Mouse (Mus musculus): ENCODE measurements around the gene Emc10.

Gene Emc10

DNA sequence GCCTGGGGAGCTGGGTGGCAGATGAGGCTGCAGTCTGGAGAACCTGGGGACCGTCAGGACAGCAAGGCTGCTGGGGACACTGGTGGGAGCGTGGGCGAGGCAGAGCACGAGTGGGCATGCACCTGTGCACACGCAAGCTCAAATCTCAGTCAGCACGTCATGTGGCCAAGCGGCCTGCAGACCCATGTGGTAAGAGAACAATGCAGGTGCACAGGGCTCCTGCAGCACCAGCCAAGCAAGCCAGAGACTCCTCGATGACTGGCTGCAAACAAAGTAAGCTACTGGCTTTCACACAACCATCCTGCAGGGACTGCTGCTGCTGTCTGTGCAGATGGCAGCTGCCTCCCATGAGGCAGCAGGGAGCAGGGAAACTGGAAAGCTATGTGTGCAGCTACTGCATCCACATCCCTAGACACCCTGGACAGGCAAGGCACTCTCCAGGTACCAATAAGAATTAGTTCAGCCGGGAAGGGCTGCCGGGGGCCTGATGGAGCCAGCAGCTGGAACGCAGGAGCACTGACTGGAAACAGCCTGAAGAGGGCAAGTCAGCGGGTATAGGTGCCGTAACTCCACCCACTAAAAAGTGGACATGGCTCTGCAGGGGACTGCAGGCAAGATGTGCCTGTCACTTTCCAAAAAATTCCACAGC lies 9.3 kb downstream of the Emc10 start:
- CTCF ChIA-PET, result no interaction called here

DNA sequence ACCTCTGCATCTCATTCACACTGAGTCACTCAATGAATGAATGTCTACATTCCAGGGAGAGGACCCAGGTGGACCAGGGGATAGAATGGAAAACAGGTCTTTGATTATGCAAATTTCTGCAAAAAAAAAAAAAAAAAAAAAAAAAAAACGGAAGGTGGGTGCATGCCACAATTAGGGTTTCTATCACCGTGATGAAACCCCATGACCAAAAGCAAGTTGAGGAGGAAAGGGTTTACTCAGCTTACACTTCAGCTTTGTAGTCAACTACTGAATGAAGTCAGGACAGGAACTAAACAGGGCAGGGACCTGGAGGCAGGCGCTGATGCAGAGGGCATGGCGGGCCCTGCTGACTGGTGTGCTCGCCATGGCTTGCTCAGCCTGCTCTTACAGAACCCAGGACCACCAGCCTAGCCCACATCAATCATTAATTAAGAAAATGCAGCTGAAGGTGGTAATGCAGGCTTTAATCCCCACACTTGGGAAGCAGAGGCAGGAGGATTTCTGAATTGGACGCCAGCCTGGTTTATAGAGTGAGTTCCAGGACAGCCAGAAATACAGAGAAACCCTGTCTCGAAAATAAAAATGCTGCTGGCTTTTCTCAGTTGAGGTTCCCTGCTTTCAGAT lies 10.6 kb downstream of the Emc10 start:
- CTCF ChIA-PET, result no interaction called here

- CTCF ChIA-PET, result interaction anchor here (0.6 to 0.7 kb wide), 3 partner anchors 89 to 226 kb away, joined by 3 to 6 read pairs (median 5); partner anchors contain the start of gene 1700008O03Rik
Observed at GRCm38 (mm10) chr7:44484841-44485571, 11.3 kb downstream of the Emc10 start.

GRCm38 (mm10) chr7:44484109-44484508 lies 12.2 kb downstream of the Emc10 start:
- CTCF ChIA-PET, result interaction anchor here (0.8 kb wide), 1 partner anchor 1457 kb away, joined by 15 read pairs; no protein-coding TSS in a partner anchor

DNA sequence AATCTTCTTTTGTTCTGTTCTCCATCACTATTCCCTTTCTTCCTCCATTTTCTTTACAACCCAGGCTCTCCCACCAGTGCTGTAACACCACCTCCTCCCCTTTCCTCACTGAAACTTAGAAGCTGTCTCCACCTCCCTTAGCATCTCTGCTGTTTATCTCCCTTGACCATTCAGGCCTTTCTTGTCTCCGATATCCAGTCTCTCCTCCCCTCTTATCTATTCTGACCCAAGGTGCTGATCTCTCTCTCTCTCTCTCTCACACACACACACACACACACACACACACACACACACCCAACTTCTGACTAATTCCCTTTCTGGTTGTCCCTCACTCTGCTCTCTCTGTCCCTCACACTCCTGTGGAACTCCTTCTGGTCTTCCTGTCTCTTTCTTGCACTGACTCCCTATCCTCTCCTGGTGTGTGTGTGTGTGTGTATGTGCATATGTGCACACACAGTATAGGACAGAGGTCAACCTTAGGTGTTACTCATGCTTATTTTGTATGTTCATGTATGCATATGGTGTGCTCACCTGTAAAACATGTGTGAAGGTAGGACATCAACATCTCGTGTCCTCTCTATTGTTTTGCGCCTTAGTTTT lies 13.4 kb downstream of the Emc10 start:
- CTCF ChIA-PET, result no interaction called here

DNA sequence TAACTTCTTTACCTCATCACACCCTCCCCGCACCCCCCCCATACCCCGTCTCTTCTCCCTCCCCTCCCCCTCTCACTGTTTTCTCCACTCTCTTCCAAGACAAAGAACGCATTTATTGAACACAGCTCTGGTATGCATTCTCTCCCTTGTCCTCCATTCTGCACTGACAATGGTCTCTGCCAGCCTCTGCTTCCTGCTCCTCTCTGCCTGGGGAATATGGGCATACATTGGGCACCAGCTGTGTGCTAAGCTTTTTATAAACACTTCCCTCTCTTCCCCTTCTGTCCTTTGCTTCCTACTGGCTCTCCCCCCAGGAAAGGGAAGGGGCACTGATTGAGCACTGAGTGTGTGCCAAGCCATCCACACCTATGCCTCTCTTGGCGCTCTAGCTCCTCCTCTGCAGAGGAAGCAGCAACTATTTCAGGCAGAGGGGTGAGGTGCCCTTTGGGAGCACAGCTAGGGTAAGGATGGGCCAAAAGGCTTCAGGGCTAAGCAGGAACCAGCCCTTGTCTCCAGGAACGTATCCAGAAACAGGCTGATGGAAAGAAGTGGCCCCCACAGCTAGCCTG lies 21.2 kb downstream of the Emc10 start:
- CTCF ChIA-PET, result interaction anchor here (0.6 to 0.9 kb wide), 2 partner anchors 24 to 45 kb away, joined by 7 to 11 read pairs; no protein-coding TSS in a partner anchor

GRCm38 (mm10) chr7:44474419-44474818 lies 21.9 kb downstream of the Emc10 start:
- CTCF ChIA-PET, result interaction anchor here (0.6 to 0.9 kb wide), 2 partner anchors 23 to 44 kb away, joined by 7 to 11 read pairs; no protein-coding TSS in a partner anchor

DNA sequence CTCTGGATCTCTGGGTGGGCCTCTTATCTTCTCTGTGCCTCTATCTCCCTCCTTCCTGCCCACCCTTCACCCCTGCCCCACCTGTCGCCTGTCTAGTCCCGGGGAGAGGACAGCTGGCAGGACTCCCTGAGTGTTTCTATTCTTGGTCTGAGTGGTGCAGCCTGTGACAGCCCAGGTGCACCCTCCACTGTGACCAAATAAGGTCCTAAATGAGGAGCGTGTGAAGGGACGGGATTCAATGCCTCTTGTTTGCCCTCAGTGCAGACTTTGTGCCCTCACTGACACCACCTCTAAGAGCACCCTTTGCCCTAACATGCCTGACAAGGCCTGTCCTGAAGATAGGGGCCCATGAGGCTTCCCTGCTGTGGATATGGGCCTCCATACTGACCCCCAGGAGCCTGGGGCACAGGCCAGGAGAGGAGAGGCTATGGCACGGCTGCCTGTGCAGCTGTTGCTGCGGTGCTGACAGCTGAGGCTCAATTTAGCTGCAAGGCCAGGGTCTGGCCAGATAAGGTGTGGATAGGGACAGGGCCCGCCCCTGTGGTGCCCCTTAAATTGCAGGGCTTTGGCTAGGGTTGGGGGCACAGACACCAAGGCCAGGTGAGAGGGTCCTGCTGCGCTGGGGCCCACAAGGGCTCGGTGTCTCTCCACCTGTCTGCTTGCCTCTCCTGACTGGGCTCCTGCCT lies 23.2 kb downstream of the Emc10 start:
- CTCF ChIA-PET, result interaction anchor here (0.6 kb wide), 1 partner anchor 36 kb away, joined by 3 read pairs; no protein-coding TSS in a partner anchor

- CTCF ChIA-PET, result interaction anchor here (0.6 kb wide), 1 partner anchor 35 kb away, joined by 3 read pairs; no protein-coding TSS in a partner anchor
Observed at GRCm38 (mm10) chr7:44472558-44472885, 23.8 kb downstream of the Emc10 start.

DNA sequence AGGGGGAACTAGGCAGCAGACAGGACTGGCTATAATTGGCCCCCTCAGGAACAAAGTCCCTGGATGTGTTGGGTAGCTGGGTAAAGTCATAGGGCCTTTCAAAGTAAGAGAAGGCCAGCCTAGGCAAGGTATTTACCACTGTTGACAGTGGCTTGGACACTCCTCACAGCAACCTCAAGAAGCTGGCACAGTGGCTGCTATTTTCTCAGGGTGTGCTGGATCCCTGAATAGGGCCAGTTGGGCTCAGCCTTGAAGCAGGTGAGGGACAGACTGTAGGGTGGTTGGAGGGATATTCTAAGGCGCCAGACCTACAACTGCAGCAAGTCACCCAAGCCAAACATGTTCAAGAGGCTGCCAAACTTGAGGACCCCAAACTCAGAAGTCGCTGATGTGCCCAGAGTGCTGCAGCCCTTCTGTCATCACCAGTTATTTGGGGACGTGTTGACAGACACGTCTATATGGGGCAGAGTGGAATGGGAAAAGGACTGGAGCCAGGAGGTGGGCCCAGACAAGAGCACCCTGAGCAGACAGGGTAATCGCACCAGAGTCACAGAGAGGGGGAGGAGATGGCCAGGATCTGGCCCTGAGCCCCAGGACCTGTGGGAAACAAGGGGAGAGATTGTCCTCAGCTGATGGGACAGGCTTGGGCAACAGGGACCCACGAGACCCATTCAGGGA lies 24.3 kb downstream of the Emc10 start:
- CTCF ChIA-PET, result interaction anchor here (0.6 kb wide), 3 partner anchors 35 to 53 kb away, joined by 3 to 4 read pairs (median 3); no protein-coding TSS in a partner anchor

DNA sequence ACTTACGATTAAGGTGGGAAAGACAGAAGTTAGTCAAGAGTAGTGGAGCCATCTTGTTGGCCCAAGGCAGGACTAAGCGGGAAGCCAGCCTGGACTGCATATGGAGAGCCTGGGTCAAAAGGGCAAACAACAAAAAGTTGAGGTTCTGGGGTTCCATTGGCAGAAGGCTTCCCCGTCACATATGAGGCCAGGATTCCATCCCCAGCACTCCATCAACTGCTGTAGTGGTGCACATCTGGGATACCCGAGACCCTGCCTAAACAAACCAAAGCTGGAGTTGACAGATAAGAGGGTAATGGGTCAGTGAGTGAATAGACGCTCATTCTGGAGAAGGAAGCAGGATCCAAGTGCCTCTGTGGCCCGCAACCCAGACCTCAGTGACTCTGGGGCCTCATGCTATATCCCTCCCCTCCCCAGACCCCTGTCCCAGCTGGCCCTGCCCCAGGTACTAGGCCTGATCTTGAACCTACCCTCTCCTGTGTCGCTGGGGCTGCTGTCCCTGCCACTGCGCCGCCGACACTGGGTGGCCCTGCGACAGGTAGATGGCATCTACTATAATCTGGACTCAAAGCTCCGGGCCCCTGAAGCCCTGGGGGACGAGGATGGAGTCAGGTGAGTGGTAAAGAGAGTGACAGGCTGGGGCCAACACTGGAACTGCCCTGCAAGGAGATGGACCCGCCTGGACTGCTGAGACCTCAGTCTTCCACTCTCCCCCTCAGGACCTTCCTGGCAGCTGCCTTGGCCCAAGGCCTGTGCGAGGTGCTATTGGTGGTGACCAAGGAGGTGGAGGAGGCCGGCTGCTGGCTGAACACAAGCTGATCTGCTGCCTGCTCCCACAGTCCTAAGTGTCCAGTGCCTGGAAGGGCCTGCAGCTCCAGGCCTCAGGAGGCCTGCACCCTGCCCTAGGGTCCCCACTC lies 25.4 kb downstream of the Emc10 start:
- CTCF ChIA-PET, result no interaction called here

GRCm38 (mm10) chr7:44469677-44470675 lies 26.4 kb downstream of the Emc10 start:
- CTCF ChIA-PET, result no interaction called here

DNA sequence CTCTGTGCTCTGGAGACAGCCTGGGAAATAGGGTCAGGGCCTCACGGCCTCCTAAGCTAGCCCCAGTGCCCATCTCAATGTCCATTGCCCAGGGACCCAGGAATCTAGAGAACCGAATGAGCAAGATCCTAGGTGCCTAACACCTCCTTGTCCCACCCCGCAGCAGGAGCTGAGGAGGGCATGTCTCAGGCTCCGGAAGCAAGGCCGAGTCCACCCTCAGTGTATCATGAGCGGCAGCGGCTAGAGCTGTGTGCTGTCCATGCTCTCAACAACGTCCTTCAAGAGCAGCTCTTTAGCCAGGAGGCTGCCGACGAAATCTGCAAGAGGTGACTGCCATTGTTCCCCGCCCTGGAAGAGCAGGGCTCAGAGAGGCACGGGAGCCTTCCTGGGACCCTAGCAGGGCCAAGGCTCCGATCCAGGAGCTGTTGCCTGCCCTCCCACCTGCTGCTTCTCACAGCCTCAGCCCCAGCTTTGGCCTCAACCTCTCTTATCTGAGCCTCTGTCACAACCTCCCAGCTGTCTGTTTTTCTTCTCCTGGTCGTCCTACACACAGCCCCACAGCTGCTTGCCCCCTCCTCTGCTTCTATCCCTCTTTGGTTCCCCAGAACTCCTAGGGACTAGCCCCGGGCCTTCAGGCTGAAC lies 27.6 kb downstream of the Emc10 start:
- CTCF ChIA-PET, result no interaction called here

DNA sequence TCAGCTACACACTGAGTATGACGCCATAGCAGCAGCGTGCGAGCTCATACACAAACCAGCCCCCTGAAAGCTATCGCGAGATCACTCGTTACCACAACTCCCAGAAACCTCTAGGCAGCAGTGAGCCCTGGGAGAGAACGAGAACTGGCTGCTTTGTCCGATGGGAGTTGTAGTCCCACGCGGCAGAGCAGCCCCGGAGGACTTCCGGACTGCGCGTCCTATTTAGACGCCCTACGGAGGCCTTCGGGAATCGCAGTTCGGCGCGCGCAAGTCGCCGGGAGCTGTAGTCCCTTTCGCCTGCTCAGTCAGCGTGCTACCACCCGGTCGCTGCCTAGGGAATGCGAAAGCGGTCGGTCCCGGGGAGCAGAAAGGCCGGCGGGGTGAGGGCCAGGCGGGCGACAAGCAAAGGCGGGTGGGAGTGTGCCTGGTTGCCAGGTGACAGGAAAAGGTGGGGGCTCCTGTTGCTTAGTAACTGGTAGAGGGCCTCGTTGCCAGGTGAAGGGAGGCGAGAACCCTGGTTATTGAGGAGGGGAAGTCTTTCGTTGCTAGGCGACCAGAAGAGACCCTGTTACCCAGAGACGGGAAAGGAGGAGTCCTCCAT lies 28.4 kb downstream of the Emc10 start, which contains the start of gene Josd2:
Gene Josd2, plus strand, starts transcription at position 170 of the 601 bp plus-strand sequence.
- CTCF ChIA-PET, result no interaction called here

DNA sequence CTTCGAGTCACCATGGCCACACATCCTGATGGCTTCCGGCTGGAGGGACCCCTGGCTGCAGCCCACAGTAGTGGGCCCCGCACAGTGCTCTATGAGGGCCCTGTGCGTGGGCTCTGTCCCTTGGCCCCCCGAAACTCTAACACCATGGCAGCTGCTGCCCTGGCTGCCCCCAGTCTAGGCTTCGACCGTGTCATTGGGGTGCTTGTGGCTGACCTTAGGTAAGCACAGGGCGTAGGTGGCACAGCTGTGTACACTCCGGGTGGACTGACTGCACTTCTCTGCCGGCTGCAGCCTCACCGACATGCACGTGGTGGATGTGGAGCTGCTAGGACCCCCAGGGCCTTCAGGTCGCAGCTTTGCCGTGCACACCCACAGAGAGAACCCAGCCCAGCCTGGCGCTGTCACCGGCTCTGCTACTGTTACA lies 29.4 kb downstream of the Emc10 start:
- CTCF ChIA-PET, result no interaction called here

- CTCF ChIA-PET, result no interaction called here
Observed at GRCm38 (mm10) chr7:44466006-44466887, 30.1 kb downstream of the Emc10 start.

Measured in spleen, embryonic (tissue).